In genomic region chr16:91730446-91730845, GRCm38 (mm10) we compare ENCODE assay signal across 8 mouse cellular contexts. TPM values are rescaled to one million over a fixed set of nuclear protein-coding genes. Genes with fewer than 3 reads are reported as not detected.
DNase-seq lines count a peak whose midpoint lies in the region; ATAC-seq and TF ChIP-seq lines count a peak whose summit lies in the region.

No protein-coding gene starts in this region.

- no peaks in the 10 kb centered on the region for H3K27me3 ChIP-seq in forebrain, embryonic 12.5 days
- H3K27me3 ChIP-seq in limb, embryonic 13.5 days: no peaks in the 10 kb centered on the region
- H3K27me3 ChIP-seq in stomach, embryonic 16.5 days (ENCODE audit: control insufficient read depth, insufficient read depth, low read length): no peaks in the 10 kb centered on the region

- no peak for DNase-seq in gastrocnemius, adult 2 months
- DNase-seq in gastrocnemius, adult 8-10 months (ENCODE audit: low spot score in 2 of 2): no peak
- DNase-seq in CD4-positive helper T cell, adult 2 months (ENCODE audit: low read depth, low spot score): peak; percentile 29
- no peak for DNase-seq in spleen, postnatal 10 days (ENCODE audit: low spot score in 2 of 2)
- no peak for DNase-seq in layer of hippocampus, adult 18-20 months (ENCODE audit: low spot score in 2 of 2)

- H3K4me3 ChIP-seq in gastrocnemius, adult 2 months: peak overlapping the region; percentile 82
- H3K4me3 ChIP-seq in forebrain, embryonic 12.5 days (replicated peaks): peak overlapping the region; percentile 96
- peak overlapping the region; percentile 91 for H3K4me3 ChIP-seq in limb, embryonic 13.5 days
- peak overlapping the region; percentile 85 for H3K4me3 ChIP-seq in stomach, embryonic 16.5 days (replicated peaks; ENCODE audit: low read length)

- H3K9me3 ChIP-seq in forebrain, embryonic 12.5 days: no peaks in the 10 kb centered on the region
- no peaks in the 10 kb centered on the region for H3K9me3 ChIP-seq in limb, embryonic 13.5 days
- no peaks in the 10 kb centered on the region for H3K9me3 ChIP-seq in stomach, embryonic 16.5 days (replicated peaks; ENCODE audit: control insufficient read depth, low read length)

- no peak for ATAC-seq in forebrain, embryonic 12.5 days (ENCODE audit: low FRiP score)
- ATAC-seq in limb, embryonic 13.5 days (ENCODE audit: low FRiP score, low read depth): no peak
- ATAC-seq in stomach, embryonic 16.5 days (ENCODE audit: insufficient read depth, low FRiP score): no peak

- peaks cover 46% of the 10 kb centered on the region for H3K4me1 ChIP-seq in forebrain, embryonic 12.5 days
- H3K4me1 ChIP-seq in limb, embryonic 13.5 days: peaks cover 45% of the 10 kb centered on the region
- H3K4me1 ChIP-seq in stomach, embryonic 16.5 days (ENCODE audit: control insufficient read depth, insufficient read depth, low read length): peaks cover 18% of the 10 kb centered on the region

- no peaks in the 10 kb centered on the region for H3K36me3 ChIP-seq in forebrain, embryonic 12.5 days (replicated peaks)
- H3K36me3 ChIP-seq in limb, embryonic 13.5 days: no peaks in the 10 kb centered on the region
- no peaks in the 10 kb centered on the region for H3K36me3 ChIP-seq in stomach, embryonic 16.5 days (ENCODE audit: control insufficient read depth, insufficient read depth, low read length)

- intact Hi-C loops in gastrocnemius, adult 2 months (cut with DNase I): loop anchor here (5.0 kb wide), 2 partner anchors 37 to 72 kb away; no protein-coding TSS in a partner anchor

- H3K27ac ChIP-seq in gastrocnemius, adult 2 months: peak overlapping the region; percentile 93
- H3K27ac ChIP-seq in forebrain, embryonic 12.5 days: peak overlapping the region; percentile 95
- H3K27ac ChIP-seq in limb, embryonic 13.5 days: no peak overlapping the region
- peak overlapping the region; percentile 92 for H3K27ac ChIP-seq in stomach, embryonic 16.5 days (ENCODE audit: low read length)

- peak overlapping the region; percentile 68 for H3K4me2 ChIP-seq in forebrain, embryonic 12.5 days
- peak overlapping the region; percentile 83 for H3K4me2 ChIP-seq in limb, embryonic 13.5 days (replicated peaks)
- H3K4me2 ChIP-seq in stomach, embryonic 16.5 days (ENCODE audit: low read depth, low read length): peak overlapping the region; percentile 82

- no peak for TF ChIP-seq CTCF in gastrocnemius, adult 2 months (IDR thresholded peaks at IDR 0.05)

- H3K9ac ChIP-seq in forebrain, embryonic 12.5 days: peak overlapping the region; percentile 98
- peak overlapping the region; percentile 94 for H3K9ac ChIP-seq in limb, embryonic 13.5 days
- peak overlapping the region; percentile 91 for H3K9ac ChIP-seq in stomach, embryonic 16.5 days (ENCODE audit: low read length)

- under 1% methylated on average over 11 of the region's 11 CpGs for WGBS in forebrain, embryonic 12.5 days
- WGBS in limb, embryonic 13.5 days: under 1% methylated on average over 11 of the region's 11 CpGs
- WGBS in stomach, embryonic 16.5 days: 2% methylated on average over 11 of the region's 11 CpGs

RNA-seq across cellular contexts. Expression of gene Itsn1, which starts 1.4 kb away (rescaled TPM):
- 10 to 100 TPM; 60.2 to 66.1 TPM for total RNA-seq in gastrocnemius, adult 2 months (2021)
- 10 to 100 TPM; 64.0 to 77.0 (median 70.7) TPM for total RNA-seq in gastrocnemius, adult 8-10 months (2022)
- polyA plus RNA-seq in forebrain, embryonic 12.5 days (2016; fragmentation: Nextera tagmentation; extraction: Ambion mirVana): 65.4 and 71.4 TPM in 2 replicates
- 27.4 and 27.7 TPM in 2 replicates for polyA plus RNA-seq in limb, embryonic 13.5 days (2015; fragmentation: Nextera tagmentation; extraction: Ambion mirVana)
- 16.8 and 18.1 TPM in 2 replicates for polyA plus RNA-seq in stomach, embryonic 16.5 days (2015; fragmentation: Nextera tagmentation; extraction: Ambion mirVana)
- total RNA-seq in layer of hippocampus, adult 18-20 months (2021): 100 to 1,000 TPM; 151 to 158 TPM

RNA-seq across cellular contexts. Expression of gene Cryzl1, which starts 1.7 kb away (rescaled TPM):
- 10 to 100 TPM; 17.7 to 18.1 TPM for total RNA-seq in gastrocnemius, adult 2 months (2021)
- 10 to 100 TPM; 13.2 to 19.2 (median 15.8) TPM for total RNA-seq in gastrocnemius, adult 8-10 months (2022)
- 76.7 and 79.5 TPM in 2 replicates for polyA plus RNA-seq in forebrain, embryonic 12.5 days (2016; fragmentation: Nextera tagmentation; extraction: Ambion mirVana)
- 71.9 and 75.4 TPM in 2 replicates for polyA plus RNA-seq in limb, embryonic 13.5 days (2015; fragmentation: Nextera tagmentation; extraction: Ambion mirVana)
- polyA plus RNA-seq in stomach, embryonic 16.5 days (2015; fragmentation: Nextera tagmentation; extraction: Ambion mirVana): 62.2 and 69.9 TPM in 2 replicates
- total RNA-seq in layer of hippocampus, adult 18-20 months (2021): 100 to 1,000 TPM; 113 TPM

RNA-seq across cellular contexts. Expression of gene Donson, which starts 41.9 kb away (rescaled TPM):
- 1 to 10 TPM in 1 of 2 experiments, under 1 TPM in 1; 0.92 to 1.6 TPM for total RNA-seq in gastrocnemius, adult 2 months (2021)
- 1 to 10 TPM in 1 of 4 experiments, under 1 TPM in 3; 0.49 to 1.0 (median 0.60) TPM for total RNA-seq in gastrocnemius, adult 8-10 months (2022)
- polyA plus RNA-seq in forebrain, embryonic 12.5 days (2016; fragmentation: Nextera tagmentation; extraction: Ambion mirVana): 34.0 and 36.6 TPM in 2 replicates
- polyA plus RNA-seq in limb, embryonic 13.5 days (2015; fragmentation: Nextera tagmentation; extraction: Ambion mirVana): 22.1 and 23.2 TPM in 2 replicates
- 11.7 and 16.9 TPM in 2 replicates for polyA plus RNA-seq in stomach, embryonic 16.5 days (2015; fragmentation: Nextera tagmentation; extraction: Ambion mirVana)
- total RNA-seq in layer of hippocampus, adult 18-20 months (2021): 10 to 100 TPM; 18.5 to 19.7 TPM

Comparison
In these comparisons a context has a peak if more than half of its experiments do, and no peak if none do; other contexts are left out.
1. RNA of gene Cryzl1, which starts 1.7 kb away (total RNA-seq): 113 TPM in layer of hippocampus, adult 18-20 months; 13.2 to 19.2 TPM in gastrocnemius, adult 8-10 months and 17.7 to 18.1 TPM in gastrocnemius, adult 2 months; every median in the first group is over 4 times any median in the second.
2. RNA of gene Donson, which starts 41.9 kb away (total RNA-seq): 18.5 to 19.7 TPM in layer of hippocampus, adult 18-20 months; 0.92 to 1.6 TPM in gastrocnemius, adult 2 months and 0.49 to 1.0 TPM in gastrocnemius, adult 8-10 months; every median in the first group is over 4 times any median in the second.
3. Peak in every context shown above with its lines, with median percentiles within 50 percentile points of each other: H3K4me3 ChIP-seq, H3K4me2 ChIP-seq and H3K9ac ChIP-seq.